Mouse (Mus musculus): Measurements from ENCODE around the gene Gdpd5. TPM values are rescaled to one million over a fixed set of nuclear protein-coding genes. Genes with fewer than 3 reads are reported as not detected.

Gene Gdpd5
- total RNA-seq, 2 experiments from 2014 or later = 18.8 to 24.5 TPM

- no peak for DNase-seq (ENCODE audit: low spot score in 2 of 2)
These were observed 55.3 kb downstream of the Gdpd5 start for GRCm38 (mm10) chr7:99436530-99436929.

GRCm38 (mm10) chr7:99438881-99439280 is 57.7 kb downstream of the Gdpd5 start:
- no peak for DNase-seq (ENCODE audit: low spot score in 2 of 2)

GRCm38 (mm10) chr7:99441534-99442072 is 60.4 kb downstream of the Gdpd5 start:
- no peak for DNase-seq (ENCODE audit: low spot score in 2 of 2)

GRCm38 (mm10) chr7:99443164-99443563 is 62.0 kb downstream of the Gdpd5 start:
- no peak for DNase-seq (ENCODE audit: low spot score in 2 of 2)

DNA sequence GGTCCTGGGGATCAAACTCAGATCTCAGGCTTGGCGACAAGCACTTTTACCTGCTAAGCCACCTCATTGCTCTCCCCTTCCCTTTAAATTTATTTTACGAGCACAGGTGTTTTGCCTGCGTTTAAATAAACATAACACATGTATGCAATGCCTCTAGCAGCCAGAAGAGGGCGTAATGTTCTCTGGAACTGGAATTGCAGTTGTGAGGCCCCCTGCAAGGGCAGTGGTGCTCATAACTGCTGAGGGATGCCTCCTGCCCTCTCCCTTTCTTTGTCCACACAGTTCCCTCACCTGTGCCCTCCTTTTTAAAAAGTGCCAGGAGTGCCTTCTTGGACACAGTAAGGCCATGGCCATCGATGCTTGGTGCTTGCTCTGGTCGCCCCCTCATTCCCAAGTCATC is 62.8 kb downstream of the Gdpd5 start:
- DNase-seq (ENCODE audit: low spot score in 2 of 2) = no peak

DNA sequence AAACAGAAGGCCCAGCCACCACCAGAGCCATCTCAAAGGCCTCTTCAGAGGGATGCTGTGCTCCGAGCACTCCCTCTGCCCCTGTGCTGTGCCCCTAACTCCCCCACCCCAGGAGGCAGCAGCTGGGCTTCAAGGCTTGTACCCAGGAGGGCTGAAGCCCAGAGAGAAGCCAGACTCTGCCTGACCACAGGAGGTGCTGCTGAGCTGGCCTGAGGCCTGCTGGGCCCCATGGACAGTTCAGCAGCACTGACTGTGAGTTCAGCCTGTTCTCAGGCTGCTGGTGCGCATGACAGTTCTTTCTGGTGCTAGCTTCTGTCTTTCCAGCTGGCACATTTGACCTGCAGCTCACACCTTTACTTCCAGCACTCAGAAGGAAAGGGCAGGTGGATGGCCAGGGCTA is 64.6 kb downstream of the Gdpd5 start:
- no peak for DNase-seq (ENCODE audit: low spot score in 2 of 2)

- no peak for DNase-seq (ENCODE audit: low spot score in 2 of 2)
These were observed 66.1 kb downstream of the Gdpd5 start for GRCm38 (mm10) chr7:99447323-99447722.

DNA sequence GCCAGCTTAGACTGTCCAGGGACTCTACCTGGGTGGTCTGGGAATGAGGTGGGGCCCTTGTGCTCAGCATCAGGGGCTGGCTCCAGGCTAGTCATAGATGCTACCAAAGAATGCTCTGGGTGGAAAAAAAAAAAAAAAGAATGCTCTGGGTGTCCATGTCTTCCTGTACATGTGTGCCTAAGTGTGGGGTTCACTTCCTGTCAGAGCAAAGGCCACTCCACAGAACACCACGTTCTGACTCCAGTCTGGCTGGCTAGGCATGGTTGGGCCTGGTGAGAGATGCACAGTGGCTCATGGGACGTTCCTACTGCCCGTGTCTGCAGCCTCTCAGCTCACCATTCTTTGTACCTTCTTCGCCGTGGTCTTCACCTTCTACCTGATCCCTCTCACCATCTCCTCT is 67.4 kb downstream of the Gdpd5 start:
- no peak for DNase-seq (ENCODE audit: low spot score in 2 of 2)

DNA sequence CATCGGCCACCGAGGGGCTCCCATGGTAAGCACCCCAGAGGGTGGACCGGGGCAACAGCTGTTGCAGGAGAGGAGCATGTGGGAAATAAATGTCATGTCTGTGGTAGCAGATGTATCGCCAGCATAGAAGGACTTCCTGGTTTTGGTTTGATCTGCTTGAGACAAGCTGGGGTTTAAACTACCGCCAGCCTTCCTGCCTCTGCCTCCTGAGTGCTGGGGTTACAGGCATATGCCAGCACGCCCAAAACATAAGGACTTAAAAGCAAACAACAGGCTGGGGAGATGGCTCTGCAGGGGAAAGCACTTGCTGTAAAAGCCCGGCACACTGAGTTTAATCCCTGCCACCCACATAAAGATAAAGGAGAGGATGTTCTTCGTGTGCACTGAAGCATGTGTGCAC is 67.8 kb downstream of the Gdpd5 start:
- no peak for DNase-seq (ENCODE audit: low spot score in 2 of 2)

GRCm38 (mm10) chr7:99449751-99450150 is 68.5 kb downstream of the Gdpd5 start:
- peak; percentile 65 to 90 for DNase-seq (ENCODE audit: low spot score in 2 of 2)

DNA sequence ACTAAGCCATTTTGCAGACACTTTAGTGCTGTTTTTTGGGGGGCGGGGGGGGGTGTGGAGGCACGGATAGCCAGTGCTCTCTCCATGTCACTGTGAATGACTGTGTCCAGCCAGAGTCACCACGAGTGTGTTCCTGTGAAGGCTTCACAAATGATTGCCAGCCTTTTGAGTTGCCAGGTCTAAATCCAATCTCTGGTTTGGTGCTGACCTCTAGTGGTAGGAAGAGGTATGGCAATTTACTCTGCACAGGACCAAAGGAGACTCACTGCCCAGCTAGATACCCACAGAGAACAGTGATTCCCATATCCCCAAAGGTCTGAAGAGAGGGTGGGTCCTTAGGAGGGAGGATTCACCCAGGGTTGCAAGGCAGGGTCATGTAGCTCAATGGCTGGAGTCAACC is 69.5 kb downstream of the Gdpd5 start:
- DNase-seq (ENCODE audit: low spot score in 2 of 2) = peak; percentile 69 to 93

DNA sequence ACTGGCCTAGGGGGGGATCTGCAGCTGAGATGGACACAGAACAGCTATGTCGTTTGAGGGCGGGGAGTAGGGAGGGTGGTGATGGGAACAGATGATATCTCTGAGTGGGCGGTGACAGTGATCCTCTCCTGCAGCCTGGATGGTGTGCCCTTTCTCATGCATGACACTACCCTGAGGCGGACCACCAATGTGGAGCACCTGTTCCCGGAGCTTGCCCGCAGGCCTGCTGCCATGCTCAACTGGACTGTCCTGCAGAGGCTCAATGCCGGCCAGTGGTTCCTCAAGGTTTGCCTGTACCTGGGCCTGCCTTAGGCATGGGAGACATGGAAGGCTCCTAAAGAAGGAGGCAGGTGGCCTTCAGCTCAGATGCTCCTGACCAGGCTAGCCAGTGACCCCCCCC is 71.6 kb downstream of the Gdpd5 start:
- DNase-seq (ENCODE audit: low spot score in 2 of 2) = no peak

DNA sequence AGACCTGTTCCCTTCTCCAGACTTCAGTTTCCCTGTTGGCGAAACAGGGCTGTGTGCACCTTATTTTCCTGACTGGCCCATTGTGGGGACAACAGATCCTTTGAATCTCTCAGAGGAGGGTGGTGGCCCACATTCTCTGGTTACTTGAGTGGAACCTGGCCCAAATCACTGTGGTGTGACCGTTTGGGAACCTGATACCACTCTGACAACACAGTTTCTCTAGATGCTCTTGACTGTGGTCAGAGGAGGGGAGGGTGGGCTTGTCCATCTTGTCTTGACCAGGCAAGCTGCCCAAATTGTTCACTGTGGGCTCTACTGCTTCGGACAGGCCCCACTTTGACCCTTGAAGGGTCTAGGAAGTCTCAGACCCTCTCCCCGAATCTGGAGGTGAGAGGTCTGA is 72.8 kb downstream of the Gdpd5 start:
- no peak for DNase-seq (ENCODE audit: low spot score in 2 of 2)

- DNase-seq (ENCODE audit: low spot score in 2 of 2) = peak in 1 of 2 experiments; percentile 68
These were observed 77.6 kb downstream of the Gdpd5 start for GRCm38 (mm10) chr7:99458849-99459248.

DNA sequence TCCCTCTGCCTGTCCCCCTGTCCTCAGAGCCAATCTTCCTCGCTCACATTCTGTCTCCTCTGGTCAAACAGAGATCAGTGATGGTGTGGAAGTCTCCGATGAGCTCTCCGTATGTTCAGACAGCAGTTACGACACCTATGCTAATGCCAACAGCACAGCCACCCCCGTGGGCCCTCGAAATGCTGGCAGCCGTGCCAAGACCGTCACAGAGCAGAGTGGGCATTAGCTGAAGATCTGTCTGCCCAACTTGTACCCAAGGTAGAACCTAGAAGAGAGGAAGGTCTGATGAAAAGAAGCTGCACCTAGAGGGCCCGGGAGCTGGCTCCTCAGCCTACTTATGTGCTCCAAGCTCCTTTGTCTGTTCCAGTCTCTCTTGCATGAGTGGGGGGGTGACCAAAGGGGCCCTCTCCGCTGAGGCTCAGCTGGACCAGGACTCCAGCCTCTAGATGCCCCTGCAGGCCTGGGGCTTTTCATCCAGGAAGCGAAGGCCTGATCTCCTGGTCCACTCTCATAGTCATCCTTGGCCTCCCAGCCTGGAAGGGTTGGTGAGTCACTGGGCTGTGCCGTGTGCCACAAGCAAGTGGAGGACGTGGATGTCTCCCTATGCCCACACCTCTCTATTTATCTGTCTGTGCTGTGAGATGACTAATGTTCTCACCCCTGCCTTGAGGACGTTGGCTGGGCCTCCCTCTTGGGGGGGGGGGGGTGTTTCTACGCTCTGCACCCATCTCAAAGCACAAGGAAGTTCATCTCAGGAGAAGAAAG is 78.9 kb downstream of the Gdpd5 start:
- no peak for DNase-seq (ENCODE audit: low spot score in 2 of 2)

DNA sequence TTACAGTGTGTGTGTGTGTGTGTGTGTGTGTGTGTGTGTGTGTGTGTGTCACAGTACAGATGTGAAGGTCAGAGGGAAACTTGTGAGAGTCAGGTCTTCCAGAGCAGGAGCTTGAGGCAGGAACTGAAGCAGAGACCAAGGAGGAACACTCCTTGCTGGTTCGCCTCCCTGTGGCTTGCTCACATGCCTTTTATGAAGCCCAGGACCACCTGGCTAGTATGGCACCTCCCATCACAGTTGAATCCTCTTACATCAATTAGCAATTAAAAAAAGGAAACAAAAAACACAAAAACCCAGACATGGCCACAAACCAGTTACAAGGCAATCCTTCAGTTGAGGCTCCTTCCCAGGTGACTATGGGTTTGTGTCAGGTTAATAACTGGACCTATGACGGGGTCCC is 81.9 kb downstream of the Gdpd5 start:
- no peak for DNase-seq (ENCODE audit: low spot score in 2 of 2)

DNA sequence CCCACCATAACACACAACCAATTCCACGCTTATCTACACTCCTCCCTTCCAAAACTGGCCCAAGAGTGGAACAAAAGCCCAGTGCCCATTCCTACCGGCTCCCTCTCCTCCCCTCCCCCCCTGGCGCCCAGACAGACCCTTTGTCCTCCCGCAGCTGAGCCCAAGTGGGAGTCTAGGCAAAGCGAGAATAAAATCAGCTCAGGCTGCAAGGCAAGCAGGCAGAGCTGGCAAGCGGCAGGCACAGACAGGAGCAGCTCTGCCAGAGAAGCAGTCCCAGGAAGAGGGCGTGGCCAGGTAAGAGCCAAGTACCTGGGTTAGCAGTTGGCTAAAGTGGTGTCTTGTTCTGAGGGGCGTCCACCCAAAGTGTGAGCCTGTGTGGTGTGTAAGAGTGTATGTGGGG is 84.6 kb downstream of the Gdpd5 start, which contains the start of gene Klhl35:
Klhl35 (plus strand) TSS at position 194 of the 400 bp plus-strand sequence.
- DNase-seq (ENCODE audit: low spot score in 2 of 2) = no peak

DNA sequence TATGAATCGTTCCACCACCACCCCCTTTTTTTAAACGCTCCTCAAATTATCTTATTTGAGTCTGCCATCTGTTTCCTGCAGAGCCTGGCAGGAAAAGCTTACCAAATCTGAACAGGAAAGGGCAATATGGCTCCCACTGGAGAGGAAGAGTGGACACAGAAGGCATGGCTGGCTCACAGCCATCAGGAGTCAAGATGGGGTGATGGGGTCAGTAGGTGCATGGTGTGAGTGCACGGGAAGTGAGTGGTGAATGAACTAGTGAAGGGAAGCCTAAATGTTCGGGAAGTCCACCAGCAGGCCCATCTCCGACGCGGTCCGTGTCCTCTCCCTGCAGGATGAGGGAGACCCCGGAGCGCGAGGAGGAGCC is 86.7 kb downstream of the Gdpd5 start:
- peak in 1 of 2 experiments; percentile 62 for DNase-seq (ENCODE audit: low spot score in 2 of 2)

DNA sequence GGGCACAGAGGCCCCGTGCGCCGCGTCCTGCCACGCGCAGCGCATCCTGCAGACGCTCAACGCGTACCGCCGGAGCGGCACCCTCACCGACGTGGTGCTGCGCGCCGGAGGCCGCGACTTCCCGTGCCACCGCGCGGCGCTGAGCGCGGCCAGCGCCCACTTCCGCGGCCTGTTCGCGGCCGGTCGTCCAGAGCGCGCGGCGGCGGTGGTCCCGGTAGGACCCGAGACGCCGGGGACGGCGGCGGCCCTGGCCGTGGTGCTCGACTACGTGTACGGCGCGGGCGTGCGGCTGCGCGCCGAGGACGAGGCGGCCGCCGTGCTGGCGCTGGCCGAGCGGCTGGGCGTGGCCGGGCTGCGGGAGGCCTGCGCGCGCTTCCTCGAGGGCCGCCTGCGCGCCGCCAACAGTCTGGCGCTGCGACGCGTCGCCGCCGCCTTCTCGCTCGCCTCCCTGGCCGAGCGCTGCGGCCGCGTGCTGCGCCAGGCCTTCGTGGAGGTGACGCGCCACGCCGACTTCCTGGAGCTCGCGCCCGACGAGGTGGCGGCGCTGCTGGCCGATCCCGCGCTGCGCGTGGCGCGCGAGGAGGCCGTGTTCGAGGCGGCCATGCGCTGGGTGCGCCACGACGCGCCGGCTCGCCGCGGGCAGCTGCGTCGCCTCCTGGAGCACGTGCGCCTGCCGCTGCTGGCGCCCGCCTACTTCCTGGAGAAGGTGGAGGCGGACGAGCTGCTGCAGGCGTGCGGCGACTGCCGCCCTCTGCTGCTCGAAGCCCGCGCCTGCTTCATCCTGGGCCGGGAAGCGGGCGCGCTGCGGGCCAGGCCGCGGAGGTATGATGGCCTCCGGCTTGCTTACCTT is 87.3 kb downstream of the Gdpd5 start:
- peak; percentile 73 to 74 for DNase-seq (ENCODE audit: low spot score in 2 of 2)

GRCm38 (mm10) chr7:99469680-99470405 is 88.6 kb downstream of the Gdpd5 start:
- DNase-seq (ENCODE audit: low spot score in 2 of 2) = no peak

DNA sequence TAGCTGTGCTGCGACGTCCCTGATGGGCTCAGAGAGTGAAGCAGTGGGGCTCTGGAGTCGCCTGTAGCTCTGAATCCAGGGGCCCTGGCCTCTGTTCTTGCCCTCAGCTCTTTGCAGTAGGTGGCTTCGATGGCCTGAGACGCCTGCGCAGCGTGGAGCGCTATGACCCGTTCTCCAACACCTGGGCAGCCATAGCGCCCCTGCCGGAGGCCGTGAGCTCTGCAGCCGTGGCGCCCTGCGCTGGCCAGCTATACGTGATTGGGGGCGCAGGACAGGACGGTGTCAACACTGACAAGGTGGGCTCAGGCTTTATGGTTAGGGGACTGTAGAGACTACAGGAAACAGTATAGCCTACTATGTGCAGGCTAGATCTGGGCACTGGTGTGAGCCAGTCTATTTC is 90.4 kb downstream of the Gdpd5 start:
- DNase-seq (ENCODE audit: low spot score in 2 of 2) = no peak
